Mouse (Mus musculus) layer of hippocampus, adult 8-10 months (tissue): ENCODE measurements around the gene Adamts17. TPM values are rescaled to one million over a fixed set of nuclear protein-coding genes. Genes with fewer than 3 reads are reported as not detected.

Source experiments
- DNase-seq, 2 experiments: peaks; one replicate each; pipeline ENCODE4 v3.0.0; 2022; ENCODE audit warnings: low spot score in 2 of 2
- total RNA-seq, 4 experiments: library from RNA; stranded (reverse); gene quantifications; 2 replicates each; pipeline ENCODE4 v1.2.4; 2022

Gene Adamts17
- total RNA-seq, 4 experiments from 2014 or later: 17.6 to 33.8 (median 24.9) TPM

DNA sequence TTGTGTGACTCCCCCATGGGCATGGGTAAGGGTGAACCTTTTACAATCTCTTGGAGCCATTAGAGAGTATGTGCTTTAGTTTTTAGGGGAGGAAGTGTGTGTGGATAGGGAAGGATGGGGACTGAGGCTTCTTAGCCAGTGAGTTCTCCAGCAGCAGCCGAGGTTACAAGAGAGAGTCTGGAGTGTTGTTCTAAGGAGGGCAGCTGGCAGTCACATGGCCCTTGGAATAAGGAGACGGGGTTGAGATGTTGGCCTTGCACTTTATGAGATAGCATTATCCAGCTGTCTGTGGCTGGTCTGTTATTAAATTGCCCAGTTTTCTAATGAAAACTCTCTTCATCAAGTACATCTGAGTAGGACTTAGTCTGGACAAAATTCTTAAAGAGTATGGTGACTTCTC lies 4.3 kb downstream of the Adamts17 start:
- no peak for DNase-seq

DNA sequence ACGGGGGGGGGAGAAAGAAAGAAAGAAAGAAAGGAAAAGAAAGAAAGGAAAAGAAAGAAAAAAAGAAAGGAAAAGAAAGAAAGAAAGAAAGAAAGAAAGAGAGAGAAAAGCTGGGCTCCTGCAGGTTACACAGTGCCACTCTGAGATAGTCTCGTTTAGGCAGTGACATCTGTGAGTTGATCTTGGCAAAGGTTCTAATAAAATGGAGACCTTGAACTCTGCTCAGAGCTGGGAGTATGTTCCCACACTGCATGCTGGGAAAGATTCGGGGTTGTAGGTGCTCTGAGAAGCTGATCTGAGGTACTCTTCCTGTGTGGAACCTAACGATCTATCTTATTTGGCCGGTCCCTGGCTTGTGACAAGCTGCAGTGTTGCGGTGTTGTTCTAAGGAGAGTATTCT lies 7.0 kb downstream of the Adamts17 start:
- DNase-seq: no peak

DNA sequence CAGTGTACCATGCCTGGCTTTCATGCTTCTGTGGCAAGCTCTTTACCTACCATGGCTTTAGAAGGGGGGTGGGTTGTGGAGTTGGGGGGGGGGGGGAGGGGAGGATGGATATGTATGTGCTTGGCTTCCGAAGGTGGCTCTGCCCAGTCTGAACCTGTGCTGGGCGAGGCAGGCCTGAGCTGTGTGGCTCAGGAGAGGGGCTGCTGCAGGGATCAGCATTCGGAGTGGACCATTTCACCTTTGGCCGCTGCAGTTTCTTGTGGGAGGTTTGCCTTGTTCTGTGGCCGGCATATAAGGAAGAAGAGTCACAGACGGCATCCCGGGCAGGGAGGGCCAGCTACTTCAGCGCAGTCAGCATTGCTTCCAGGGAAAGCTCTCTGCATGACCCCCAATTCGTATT lies 7.8 kb downstream of the Adamts17 start:
- DNase-seq: no peak

DNA sequence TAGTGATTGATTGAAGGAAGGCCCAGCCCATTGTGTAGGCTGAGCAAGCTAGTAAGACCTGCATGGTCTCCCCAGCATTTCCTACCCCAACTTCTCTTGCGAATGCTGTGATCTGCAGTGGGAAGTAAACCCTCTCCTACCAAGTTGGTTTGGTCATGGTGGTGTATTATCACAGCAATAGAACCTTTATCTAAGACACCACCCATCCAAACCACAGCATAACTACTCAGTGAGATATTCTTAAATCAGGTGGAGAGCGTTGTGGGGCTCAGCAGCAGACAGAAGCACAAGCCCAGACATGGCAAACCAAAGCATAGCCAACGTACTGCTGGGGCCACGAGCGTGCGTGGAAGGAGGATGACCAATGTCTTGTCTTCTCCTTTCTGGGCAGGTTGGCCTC lies 9.8 kb downstream of the Adamts17 start:
- no peak for DNase-seq

DNA sequence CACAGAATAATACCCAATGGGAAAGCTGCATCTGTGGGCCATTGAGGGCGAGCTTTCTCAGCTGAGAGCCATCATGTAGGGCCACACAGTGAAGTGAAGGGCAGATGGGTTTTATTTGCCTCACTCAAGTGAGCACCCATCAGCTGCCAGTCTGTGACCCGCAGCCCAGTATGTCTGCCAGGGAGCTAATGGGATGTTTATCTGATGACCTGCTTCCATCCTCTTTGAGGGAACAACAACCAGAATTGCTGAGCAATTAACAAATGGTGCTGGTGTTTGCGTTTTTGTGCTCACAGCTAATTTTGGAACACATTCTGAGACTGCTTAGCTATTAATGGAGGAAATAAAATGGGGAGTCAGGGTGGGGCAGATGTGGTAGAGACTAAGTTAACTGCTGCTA lies 12.6 kb downstream of the Adamts17 start:
- no peak for DNase-seq

DNA sequence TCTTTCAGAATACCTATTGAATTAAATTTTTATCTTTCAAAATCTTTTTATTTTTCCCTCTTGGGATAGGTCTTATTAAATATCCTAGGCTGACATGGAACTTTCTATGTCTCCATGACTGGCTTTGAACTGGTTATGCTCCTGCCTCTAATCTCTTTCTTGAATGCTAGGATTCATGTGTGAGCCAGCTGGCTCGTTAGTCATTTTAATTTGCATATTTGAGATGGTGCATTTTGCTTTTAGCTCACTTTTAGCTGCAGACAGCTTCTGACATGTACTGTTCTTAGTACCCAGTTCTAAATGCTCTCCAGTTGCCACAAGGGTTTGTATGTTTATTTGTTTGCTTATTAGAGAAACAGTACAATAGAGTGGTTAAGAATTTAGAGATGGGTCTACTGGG lies 18.1 kb downstream of the Adamts17 start:
- no peak for DNase-seq

DNA sequence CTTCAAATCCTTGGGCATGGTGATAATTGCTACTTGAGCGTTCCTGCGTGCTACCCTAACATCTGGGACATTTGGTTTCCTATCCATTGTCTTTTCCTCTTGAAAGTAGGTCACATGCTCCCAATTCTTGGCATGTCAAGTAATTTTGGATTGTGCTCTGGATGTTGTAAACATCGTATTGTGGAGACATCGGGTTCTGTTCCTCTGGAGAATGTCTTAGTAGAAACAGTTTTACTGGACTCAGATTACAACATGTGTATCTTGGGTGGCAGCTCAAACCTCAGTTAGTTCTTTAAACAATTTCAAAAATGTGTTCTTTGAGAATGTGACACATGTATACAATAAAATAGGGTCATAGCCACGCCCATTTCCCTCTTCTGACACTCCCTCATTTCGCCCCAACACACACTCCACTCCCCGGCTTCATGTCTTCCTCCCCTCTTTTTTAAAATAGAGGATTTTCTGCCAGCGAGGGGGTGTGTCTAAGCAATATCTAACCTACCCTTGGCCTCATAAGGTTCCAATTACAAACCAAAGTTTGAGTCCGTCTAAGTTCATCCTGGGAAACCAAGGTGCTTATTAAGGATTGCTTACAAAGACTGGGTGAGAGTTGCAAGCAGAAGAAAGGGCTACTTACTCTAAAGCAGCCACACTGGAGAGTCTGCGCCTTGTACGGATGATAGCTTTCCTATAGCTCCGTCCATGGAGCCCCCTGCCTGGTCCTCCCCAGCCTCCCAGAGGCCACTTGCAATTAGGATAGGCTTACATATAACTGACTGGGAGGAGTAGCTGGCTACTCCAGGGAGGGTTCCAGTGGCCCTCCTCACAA lies 18.9 kb downstream of the Adamts17 start:
- DNase-seq: no peak

DNA sequence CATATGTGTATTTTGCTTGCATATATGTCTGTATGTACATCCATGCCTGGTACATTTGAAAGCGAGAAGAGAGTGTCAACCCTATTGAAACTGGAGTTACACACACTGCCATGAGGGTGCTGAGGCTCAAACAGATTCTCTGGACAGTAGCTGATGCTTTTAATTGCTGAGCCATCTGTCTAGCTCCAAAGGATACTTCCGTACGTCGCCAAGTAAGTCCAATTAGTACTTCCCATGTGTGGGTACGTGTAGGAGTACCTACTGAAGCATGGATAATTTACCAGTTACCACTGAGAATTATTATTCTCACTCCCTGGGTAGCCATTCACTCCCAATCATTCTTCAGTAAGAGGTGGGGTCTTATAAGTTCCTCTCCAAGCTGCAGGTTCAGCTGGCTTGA lies 19.7 kb downstream of the Adamts17 start:
- DNase-seq: no peak

DNA sequence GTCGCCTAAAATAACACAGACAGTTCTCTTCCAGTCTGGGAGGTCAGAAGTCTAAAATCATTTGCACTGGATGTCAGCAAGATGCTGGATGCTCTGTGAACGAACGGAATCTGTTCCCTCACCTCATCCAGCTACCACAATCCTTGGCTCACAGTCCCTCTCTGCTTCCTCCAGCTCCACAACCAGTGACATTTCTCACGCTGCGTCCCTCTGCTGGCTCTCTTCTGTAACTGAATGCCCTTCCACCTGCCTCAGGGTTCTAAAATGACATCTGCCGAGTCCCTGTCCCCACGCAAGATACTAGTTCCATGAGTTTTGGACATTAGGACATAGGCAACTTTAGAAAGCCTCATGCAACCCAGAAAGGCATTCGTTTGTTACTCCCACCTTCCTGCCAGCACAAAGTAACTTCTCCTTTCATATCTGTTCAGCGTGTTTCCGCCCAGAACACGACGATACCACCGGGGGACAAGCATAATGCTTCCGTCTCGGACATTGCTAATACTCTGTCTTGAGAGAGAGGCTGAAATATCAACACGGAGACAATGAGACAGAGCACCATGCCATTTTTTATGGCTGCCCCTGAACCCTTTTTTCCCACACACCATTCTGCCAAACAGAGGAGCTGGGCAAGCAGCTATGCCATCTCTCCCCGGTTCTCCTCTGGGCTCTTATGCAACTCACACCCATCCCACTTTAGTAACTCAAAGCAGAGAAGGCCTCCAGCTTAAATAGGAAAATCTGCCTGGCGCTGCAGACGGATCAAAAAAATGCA lies 27.6 kb downstream of the Adamts17 start:
- peak in 1 of 2 experiments; percentile 39 for DNase-seq

DNA sequence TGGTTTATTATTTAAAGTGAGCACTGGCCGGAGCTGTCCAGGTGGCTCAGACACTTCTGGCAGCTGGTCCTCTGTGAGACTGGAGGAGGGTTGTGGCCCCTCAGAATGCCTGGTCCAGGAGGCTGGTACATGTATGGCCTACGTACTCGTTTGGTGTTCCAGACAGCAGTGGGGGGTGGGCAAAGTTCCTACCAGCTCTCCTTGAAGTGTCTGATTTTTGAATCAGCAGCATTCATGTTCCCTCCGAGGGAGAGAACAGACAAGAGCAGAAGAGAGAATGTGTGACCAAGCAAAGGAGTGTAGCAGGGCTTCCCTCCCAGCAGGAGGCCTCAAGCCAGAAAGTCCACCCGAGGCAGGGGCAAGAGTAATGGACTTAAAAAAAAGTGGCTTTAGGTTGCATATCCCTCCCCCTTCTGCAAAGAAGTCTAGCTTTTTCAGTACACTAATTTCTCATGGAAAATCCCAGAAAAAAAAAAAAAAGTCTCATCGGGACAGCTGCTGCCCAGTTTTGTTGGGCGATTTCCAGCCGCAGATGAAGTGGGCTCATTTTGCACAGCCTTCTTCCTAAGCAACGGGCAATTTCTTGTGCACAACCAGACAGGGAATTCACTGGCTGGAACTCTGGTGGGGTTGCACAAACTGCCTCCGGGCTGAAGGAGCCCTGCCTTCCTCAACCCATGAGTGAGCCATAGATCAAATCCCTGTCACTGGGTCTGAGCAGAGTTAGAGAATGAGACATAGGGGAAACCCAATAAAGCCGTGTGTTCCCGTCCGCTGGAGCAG lies 28.4 kb downstream of the Adamts17 start:
- peak; percentile 53 to 68 for DNase-seq

DNA sequence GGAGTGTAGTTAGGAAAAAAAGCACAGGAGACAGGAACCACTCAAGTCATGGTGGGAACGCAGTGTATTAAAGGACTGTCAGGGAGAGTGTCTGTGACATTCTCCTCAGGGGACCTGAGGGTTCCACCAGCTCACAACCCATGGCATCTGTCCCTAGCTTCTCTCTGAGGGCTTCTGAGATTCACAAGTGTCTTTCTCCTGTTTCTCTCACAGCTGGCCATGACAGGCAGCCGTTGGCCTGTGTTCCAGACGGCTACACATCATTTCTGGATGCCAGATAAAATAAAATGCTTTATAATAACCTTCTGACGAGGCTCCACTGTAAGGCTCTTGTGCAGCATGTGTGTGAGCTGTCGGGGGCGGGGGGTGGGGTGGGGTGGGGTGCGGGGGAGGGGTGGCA lies 32.0 kb downstream of the Adamts17 start:
- DNase-seq: no peak

DNA sequence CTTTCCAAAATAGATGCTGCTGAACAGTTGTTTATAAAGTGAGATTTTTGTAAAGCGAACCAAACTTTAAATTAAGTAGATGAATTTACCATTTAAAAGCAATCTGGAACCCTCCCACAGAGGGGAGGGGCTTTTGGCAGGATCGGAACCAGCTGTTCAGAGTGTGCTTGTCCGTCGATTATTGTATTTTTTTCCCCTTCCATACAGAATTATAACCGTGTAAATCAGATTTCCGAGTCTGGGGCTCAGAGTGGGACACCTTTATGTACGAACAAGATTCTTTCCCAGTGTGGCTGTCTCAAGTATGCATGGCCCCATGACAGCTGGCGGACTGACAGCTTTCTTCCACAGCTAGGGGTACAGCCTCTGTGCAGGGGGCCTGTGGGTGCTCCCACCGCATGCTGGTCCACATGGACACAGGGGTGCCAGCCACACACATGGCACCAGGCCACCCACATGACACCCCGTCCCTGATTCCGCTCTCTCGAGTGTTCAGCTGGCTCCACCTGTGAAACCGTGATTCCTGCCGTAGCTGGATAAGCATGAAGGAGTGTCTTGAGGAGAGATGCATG lies 32.5 kb downstream of the Adamts17 start:
- DNase-seq: no peak

DNA sequence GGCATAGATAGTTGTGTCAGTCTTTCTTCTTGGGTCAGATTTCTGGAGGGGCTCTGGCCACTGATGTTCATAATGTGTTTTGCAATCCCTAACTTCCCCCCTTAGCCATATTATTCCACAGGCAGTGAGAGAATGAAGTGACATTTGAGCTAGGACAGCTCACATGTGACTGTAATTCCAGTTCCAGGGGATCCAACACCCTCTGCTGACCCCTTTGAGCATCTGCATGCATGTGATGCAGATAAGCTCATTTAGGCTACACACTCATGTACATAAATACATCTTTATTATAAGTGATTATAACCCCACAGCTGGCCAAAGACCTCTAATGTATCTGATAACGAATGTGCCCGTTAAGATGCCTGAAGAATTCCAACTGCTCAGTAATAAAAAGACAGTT lies 33.7 kb downstream of the Adamts17 start:
- no peak for DNase-seq

DNA sequence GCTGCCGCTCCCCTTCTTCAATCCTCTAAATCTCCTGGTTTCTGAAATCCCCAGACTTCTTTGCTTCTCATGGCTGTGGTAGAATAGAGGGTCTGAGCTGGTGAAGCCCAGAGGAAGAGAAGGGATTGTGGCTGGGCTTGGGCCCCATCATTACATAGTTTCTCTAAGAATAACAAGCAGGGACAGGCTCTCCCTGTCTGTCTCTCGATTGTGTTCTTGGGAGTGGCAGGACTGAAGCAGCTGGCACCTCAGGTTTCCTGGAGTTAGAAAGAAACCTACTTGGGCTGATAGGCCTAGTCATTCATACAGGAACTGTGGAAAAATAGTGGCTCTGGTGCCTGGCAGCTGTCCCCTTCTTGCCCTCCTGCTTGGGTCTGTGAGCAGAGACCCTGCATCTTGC lies 51.9 kb downstream of the Adamts17 start:
- no peak for DNase-seq

DNA sequence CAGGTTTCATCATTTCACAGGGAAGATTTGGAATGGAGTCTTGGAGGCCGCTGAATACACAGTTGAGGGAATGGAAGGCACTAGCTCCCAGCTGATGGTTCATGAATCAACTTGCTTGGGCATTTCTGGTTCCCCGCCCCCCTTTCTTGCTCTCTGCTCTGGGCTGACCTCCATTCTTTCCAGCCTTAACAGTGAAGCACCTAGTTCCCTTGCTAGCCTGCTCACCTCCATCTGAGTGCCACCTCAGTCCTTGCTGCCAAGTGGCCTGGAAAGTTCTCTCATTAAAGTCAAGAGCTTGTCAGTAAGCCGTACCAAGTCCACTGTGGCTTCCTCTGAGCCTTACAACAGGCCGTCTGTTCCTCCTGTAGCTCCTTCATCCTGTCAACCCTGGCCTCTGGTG lies 52.6 kb downstream of the Adamts17 start:
- DNase-seq: no peak

DNA sequence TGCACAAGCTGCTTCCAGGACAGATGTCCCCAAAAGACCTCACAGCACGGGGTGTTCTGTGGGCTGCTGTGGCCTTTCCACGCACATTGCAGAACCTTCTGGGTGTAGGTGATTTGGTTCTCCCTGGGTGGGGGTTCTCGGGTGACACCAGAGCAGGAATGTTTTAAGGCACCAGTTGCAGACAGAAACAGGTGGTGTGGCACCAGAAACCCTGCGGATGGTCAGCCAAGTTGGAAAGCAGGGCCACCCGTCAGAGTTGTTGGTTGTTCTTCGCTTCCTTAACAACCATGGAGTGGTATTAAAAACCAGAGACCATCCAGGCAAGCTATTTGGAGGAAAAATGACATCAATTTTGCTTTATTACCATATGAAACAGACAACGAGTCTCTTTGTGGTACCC lies 62.8 kb downstream of the Adamts17 start:
- DNase-seq: no peak

DNA sequence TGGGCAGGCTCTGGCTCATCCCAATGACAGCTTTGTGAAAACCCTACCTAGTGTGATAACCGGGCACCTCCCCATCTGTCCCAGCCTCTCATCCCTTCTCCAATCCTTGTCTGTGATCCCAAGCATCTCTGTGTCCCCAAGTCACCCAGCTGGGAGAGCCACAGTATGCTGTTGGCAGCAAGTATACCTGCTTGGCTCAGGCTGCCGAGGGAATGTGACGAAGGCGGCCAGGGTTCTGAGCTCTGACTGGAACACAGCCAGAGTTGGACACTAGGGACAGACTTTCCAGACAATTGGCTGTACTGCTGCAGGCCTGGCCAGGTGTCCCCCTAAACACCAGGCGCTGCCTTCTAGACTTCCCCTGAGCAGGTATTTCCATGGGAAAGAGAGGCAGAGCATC lies 63.5 kb downstream of the Adamts17 start:
- no peak for DNase-seq

DNA sequence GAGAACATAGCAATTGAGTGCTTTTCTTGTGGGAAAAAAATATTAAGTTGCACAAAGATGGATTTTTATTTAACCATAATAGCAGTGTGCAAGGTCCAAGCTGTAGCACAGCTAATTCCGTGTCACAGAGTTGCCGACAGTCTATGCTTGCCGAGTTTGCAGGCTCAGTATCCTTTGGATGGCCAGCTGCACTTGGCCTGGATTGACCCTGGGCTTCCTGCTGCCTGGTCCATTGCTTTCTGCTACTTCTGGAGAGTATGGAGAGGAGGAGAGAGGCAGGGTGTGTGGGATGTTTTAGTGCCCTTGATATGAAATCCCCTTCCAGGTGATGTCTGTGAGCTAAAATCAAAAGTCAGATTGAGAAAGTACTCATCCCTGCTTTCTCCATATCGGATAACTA lies 66.4 kb downstream of the Adamts17 start:
- no peak for DNase-seq

DNA sequence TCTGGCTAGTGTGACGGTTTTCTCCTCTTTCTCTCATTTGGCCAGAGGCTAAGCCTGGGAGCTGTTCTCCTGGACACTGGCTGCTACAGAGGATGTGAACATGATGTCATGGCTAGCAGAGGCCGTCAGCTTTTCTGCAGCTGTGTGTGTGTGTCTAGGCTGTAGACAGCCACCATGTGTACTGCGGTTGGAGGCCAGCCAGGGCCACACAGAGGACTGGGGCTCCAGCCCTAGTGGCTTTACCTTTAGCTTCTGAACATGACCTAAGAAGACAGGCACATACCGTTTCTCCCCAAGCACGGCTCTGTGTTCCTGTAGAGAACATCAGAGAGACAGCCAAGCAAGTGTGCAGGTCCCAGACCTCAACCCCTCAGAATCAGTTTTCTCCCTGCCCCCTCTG lies 73.3 kb downstream of the Adamts17 start:
- no peak for DNase-seq

DNA sequence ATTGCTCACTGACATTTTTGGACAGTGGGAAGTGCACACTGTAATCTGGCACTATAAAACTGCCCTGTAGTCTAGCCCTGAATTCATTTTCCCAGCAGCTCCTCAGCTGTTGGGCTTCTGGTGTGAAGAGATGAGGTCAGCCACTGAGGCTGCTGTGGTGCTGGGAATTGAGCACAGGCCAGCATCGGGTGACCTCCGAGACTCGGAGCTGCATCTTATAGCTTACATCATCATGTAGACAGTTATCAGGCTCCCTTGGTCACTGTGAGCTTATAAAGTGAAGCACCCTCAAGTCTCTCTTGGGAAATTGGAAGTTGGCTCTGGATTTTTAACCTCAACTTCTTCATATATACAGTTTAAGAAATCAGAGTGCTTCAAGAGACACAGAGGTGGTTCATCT lies 84.1 kb downstream of the Adamts17 start:
- DNase-seq: no peak

DNA sequence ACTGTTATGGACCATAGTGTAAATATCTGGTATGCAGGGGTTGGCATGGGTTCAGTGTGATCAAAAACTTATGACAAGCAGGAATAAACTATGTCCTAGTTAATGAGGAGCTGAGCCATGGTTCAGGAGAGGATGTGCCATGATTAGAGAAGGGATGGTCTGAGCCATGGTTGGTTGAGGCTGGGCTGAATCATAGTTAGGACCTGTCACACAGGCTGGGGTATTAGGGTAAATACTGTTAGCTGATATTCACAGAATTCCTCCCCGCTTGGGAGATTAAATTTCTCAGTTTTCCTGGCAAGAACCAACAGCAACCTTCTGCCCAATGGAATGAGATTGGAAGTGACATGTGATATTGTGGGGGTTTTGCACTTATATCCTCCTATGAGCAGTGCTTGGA lies 84.6 kb downstream of the Adamts17 start:
- DNase-seq: no peak

DNA sequence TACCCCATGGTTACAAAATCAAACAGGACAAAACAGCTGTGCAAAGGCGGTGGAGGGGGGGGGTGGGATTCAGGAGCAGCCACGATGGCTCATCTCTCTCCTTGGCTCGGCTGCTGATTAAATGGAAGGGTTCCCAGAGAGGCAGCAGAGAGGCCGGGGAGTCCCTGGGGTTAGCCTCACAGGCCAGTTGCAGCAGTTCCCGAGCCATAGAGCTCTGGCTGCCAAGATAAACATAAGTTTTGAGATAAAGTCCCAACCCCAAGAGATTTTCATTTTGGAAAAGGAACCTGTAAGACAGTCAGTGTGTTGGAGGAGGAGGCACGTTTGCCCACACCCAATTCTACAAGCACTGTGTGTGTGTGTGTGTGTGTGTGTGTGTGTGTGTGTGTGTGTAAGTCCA lies 89.7 kb downstream of the Adamts17 start:
- DNase-seq: no peak
